Mouse (Mus musculus): ENCODE measurements around the gene Olfr1323.

Gene Olfr1323

GRCm38 (mm10) chrX:50019259-50019658, at the start of gene Olfr1323:
Olfr1323 (minus strand) TSS chrX:50019359.
- no peak for TF ChIP-seq GATA4 (IDR thresholded peaks at IDR 0.05; ENCODE audit: insufficient replicate concordance, low read length)

DNA sequence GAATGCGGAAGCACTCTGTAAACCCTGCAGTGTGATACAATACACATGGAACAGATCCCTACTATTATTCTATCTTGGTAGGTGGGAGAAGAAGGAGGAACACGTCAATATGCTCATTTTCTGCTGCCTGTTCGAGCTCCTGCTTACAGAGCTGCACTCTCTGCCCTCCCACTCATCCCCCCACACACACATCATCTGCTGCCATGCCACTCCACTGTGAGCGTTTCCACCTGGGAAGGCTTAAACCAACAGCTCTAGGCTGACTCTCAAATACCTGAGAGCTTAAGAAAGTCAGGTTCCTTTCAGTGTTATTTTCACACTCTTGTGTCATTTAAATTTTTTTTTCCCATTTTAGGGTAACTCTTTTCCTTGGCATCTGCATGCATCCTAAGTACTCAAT, 6.9 kb downstream of the Olfr1323 start:
- TF ChIP-seq GATA4 (IDR thresholded peaks at IDR 0.05; ENCODE audit: insufficient replicate concordance, low read length): no peak

All from liver, adult (tissue).